Mouse (Mus musculus): ENCODE results near the gene Medag.
A peak's percentile ranks its signal among the peaks of the same experiment; 100 is the strongest.

The Medag gene

DNA sequence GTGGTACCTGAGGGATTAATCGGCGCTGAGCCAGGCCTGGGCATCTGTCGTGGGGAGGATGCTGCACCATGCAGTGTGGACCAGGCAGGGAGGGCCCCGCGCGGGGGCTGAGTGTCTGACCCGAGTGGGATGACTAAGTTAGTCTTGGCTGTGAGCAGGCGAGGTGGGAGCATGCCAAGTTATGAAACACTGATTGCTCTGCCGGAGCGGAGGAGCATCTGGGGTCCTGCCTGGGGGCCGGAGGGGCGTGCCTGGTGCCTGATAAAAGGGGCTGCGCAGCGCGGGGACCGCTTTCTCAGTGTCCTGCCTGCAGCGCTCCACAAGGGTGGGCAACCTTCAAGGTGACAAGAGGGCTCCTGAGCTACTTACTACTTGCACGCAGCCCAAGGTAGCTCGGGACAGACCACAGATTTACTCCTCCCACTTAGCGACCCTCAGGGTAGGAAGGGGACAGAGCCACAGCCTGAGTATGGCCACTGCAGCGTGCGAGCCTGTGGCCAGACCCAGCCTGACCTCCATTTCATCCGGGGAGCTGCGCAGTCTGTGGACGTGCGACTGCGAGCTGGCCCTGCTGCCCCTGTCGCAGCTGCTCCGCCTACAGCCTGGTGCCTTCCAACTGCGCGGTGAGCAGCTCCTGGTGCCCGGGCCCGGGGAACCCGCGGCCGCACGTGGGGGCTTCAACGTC lies at the start of gene Medag:
Gene Medag, plus strand, starts transcription at position 241 of the 685 bp plus-strand sequence.
- DNase-seq (ENCODE audit: low spot score): peak; percentile 73

- no peak for DNase-seq (ENCODE audit: low spot score)
These were observed 48.9 kb upstream of the Medag start for GRCm38 (mm10) chr5:149362626-149363025.

DNA sequence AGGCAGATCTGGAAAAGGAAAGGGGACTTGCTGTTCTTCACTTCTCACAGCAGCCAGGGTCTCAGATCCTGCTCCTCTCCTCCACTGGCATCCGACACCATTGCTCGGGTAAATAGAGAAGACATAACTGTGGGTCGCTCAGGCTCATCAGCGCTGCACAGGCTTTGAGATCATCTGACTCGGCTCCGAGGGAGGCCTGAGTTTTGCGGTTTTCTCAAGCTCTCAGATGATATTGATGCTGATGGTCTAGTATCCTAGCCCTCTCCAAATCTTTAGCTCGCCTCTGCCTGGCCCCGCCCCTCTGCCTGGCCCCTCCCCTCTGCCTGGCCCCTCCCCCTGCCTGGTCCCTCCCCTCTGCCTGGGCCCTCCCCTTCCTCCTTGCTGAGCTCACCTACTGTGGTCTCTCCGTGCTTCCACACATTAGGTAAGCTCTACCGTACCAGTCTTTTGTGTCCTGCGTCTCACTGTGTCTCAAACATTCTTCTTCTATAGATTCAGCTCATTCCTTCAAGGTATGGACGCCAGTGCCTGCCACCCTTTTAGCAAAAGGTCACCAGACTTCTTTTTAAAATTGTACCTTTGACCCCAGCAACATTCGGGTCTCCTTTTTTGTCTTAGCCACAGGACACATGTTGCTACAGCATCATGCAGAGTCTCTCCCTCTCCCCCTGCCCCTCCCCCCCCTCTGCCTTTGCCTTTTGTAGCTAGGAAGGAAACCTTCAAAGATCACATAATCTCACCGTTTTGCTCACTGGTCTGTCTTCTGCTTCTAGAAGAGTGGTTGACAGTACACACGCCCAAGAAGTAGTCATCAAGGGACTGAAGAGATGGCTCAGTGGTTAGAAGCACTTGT lies 47.4 kb upstream of the Medag start:
- no peak for DNase-seq (ENCODE audit: low spot score)

DNA sequence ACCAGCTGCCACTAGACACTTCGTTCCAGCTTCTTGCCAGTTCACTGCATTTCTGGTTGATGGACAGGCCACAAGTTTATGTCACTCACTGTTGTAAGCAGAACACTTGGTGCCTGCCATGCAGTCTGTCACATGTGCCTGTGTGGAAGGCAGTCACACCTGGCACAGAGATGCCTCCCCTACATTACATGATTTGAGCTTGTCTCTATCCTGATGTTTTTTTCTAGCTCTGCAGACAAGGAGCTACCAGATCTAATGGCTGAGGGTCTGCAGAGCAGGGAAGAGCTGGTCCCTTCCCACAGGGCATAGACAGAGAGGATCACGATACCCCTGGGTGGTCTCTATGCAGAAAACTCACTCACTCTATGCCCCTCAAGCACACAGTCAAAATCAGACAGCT lies 44.5 kb upstream of the Medag start:
- DNase-seq (ENCODE audit: low spot score): no peak

GRCm38 (mm10) chr5:149367544-149368466 lies 43.7 kb upstream of the Medag start:
- DNase-seq (ENCODE audit: low spot score): no peak

DNA sequence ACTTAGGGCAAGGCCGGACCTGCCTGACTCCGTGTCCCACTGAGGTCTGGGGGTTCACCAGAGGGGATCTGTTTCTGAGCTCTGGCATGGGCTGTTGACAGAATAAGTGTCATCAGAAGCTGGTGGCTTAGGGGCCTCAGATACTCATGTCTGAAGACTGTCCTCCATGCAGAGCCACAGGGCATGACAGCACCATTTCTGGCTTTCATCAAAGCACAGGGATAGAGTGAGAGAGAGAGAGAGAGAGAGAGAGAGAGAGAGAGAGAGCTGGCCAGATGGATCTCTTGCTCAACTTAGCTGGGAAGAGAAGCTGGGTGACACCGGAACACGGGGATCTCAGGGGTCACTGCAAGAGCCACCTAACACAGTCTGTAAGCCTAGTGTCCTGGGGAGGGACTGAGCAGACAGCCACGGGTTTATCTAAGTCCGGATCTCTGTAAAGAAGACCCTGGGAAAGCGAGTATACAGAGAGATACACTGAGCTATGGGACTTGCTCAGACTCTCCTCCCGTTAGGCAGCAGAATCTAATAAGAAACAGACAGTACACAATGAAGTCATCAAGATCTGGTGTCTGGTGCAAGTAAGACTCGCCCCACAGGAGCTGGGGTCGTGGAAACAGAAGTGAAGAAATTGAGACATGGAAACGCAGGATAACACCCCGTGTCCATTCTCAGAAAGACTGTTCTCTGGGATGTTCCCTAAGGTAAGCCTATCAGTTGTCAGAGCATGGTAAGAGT lies 42.8 kb upstream of the Medag start:
- DNase-seq (ENCODE audit: low spot score): no peak

DNA sequence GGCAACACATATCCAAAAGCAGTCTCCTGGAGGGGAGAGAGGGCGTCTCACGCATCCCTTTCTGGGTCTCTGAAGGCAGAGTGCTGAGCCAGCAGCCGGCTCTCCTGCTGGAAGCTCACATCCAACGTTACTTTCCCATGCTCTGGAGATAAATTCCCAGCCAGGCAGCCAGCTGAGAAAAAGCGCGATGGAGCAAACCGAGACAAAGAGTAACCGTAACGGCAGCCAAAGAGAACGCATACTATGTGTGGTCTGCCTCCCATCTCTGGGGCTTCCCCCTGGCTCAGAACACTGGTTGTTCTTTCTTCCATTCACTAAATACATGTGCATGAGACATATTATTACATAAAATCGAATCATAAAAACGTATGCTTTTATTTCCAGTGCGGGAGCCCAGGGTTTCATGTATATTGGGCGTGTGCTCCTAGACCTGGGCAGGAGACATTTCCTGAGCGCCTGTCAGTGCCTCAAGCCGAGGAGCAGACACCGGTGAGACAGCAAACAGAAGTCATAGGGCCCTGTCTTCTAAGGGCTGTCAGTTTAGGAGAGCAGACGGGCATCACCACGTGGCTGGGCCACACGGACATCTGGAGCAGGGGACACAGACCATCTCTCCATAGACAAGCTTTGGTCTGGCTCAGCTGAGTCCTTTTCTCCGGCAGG lies 42.0 kb upstream of the Medag start:
- no peak for DNase-seq (ENCODE audit: low spot score)

GRCm38 (mm10) chr5:149372018-149372417 lies 39.5 kb upstream of the Medag start:
- no peak for DNase-seq (ENCODE audit: low spot score)

DNA sequence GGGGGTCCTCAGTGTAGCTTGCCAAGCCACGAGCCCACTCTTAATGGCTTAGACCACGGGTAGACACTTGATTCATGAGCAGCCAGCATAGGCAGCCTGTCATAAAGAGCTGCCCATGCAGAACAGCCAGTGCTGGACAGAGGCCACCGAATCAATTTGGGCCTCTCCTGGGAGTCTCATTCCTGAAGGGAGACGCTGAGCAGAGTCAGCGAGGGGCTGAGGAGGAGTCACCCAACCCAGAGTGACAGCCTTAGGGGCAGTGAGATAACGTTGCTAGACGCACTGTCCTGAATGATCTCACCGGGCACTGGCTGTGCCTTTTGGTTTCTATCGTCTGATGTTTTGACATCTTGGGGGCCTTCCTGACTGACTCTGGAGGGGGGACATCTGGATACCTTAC lies 38.3 kb upstream of the Medag start:
- DNase-seq (ENCODE audit: low spot score): no peak

- DNase-seq (ENCODE audit: low spot score): no peak
These were observed 37.5 kb upstream of the Medag start for GRCm38 (mm10) chr5:149374026-149374425.

DNA sequence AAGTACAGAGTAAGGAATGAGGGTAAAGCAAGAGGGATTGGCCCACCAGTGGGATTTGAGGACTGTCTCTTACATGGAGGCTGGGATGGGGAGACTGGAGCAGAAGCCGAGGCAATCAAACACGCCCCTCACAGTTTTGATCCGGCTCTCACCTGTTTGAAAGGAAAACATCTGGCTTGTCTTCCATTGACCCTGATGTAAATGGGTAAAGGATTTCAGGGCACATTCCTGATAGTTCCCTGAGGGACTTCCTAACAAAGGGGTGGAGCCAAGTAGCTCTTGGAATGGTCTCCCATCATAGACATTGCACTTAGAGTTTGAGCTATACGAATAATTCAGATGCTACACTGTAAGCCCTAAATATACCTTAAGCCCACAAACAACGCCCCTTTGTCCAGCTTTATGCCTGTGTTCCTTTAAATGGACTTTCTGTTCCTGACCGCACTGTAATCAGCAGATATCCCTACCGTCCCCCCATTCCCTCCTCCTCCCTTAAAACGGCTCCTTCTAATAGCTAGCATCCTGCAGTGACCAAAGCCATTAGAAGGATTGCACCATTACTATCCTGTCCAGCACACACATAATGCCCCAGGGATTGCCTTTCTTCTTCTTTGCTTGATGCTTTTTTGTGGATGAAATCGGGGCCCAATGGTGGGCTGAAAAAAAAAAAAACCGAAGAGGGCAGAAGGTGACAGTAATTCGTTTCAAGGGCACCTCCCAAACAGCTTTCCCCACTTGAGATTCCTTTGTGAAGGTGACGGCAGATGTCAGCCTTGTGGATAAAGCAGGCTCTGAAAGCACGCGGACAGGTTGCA lies 36.3 kb upstream of the Medag start:
- DNase-seq (ENCODE audit: low spot score): no peak

DNA sequence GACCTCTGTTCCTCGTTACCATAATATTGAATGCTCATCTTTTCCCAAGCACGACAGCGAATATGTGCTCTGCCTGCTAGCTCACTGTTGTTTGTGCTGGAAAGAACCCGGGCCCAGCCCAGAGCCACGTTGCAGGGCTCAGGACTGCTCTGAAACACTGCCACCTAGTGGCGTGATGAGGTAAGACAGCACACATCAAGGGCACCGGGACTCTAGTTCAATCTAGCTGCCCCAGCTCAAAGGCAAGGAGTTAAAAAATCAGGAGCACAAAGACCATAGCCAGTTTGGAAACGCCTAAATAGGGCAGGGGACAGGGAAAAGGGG lies 35.7 kb upstream of the Medag start:
- peak; percentile 78 for DNase-seq (ENCODE audit: low spot score)

GRCm38 (mm10) chr5:149376367-149376766 lies 35.2 kb upstream of the Medag start:
- DNase-seq (ENCODE audit: low spot score): no peak

DNA sequence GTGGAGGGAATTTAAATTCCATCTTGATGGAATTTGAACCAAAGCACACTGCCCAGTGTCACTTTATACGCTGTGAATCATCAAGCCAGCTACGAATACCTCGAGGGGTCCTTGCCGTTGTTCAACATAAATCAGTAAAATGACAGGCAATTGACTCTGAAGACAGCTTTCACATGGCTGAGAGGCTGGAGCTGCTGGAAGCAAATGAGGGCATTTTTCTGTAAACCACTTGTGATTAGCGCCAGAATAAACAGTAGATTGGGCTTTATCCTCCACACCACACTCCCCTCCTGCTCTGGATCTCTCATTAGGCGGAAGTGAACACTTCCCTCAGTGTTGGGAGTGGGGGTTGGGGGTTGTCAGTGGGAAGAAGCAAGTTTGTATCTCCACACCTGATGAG lies 34.3 kb upstream of the Medag start:
- DNase-seq (ENCODE audit: low spot score): no peak

GRCm38 (mm10) chr5:149378566-149378965 lies 33.0 kb upstream of the Medag start:
- no peak for DNase-seq (ENCODE audit: low spot score)

- DNase-seq (ENCODE audit: low spot score): no peak
These were observed 32.3 kb upstream of the Medag start for GRCm38 (mm10) chr5:149379131-149379784.

- DNase-seq (ENCODE audit: low spot score): no peak
These were observed 31.7 kb upstream of the Medag start for GRCm38 (mm10) chr5:149379861-149380260.

GRCm38 (mm10) chr5:149380388-149380916 lies 31.1 kb upstream of the Medag start:
- no peak for DNase-seq (ENCODE audit: low spot score)

GRCm38 (mm10) chr5:149381948-149382347 lies 29.6 kb upstream of the Medag start:
- DNase-seq (ENCODE audit: low spot score): no peak

GRCm38 (mm10) chr5:149382601-149383000 lies 28.9 kb upstream of the Medag start:
- DNase-seq (ENCODE audit: low spot score): no peak
